12 mouse cellular contexts compared by ENCODE assay signal in the genomic region with DNA sequence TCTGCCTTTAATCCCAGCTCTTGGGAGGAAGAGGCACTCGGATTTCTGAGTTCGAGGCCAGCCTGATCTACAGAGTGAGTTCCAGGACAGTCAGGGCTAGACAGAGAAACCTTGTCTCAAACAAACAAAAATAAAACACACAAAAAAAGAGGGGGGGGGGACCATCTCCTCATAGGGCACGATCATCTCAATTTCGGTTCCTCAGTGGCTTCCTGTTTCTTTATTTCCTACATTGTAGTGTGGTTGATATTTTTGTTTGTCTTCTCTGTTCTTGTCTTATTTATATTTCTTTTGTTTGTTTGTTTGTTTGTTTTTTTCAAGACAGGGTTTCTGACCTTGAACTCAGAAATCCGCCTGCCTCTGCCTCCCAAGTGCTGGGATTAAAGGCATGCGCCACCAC. TPM values are rescaled to one million over a fixed set of nuclear protein-coding genes. Genes with fewer than 3 reads are reported as not detected.
"Had no signal": no experiment of that assay in that cellular context is flagged by ENCODE, and none has a peak within 500 bp of the region (broad histone marks: within the 10 kb centered on the region; RNA-seq: fewer than 3 reads in every experiment).

No protein-coding gene starts in this region.

- DNase-seq: retina, postnatal 1 day; right cerebral cortex, adult 18-20 months; right cerebral cortex, postnatal 25 days; right cerebral cortex, postnatal 4 days; spleen, adult 18-20 months; thymus, adult 18-20 months; thymus, adult 2 months; thymus, postnatal 14 days; thymus, postnatal 25 days; thymus, postnatal 36 days; thymus, postnatal 4 days had no signal

RNA-seq across cellular contexts. Expression of gene Osbpl10, which starts 18.1 kb away (rescaled TPM):
- total RNA-seq: neutrophil, adult 5-6 weeks had no signal
